Mouse (Mus musculus) MEL (cell line): ENCODE results near the gene Ppp2r5a.

Experiments used
- CHD2 ChIP-seq: IDR thresholded peaks from 2 replicates; pipeline ENCODE4 v1.6.1; 2011; ENCODE audit warnings: low read length, improper control_type of control experiment
- CTCF ChIP-seq, 3 experiments: IDR thresholded peaks in 2 of 3; conservative IDR thresholded peaks in 1 of 3; 2 replicates each; pipeline ENCODE4 v1.5.1; 2011 to 2012; ENCODE audit warnings: low read length in 3 of 3, low read depth in 2 of 3, mild to moderate bottlenecking in 2 of 3, improper control_type of control experiment in 1 of 3, inconsistent platforms in 1 of 3, mixed read lengths in 1 of 3, moderate library complexity in 1 of 3; ENCODE audit not compliant: control insufficient read depth in 1 of 3, insufficient read depth in 1 of 3, poor library complexity in 1 of 3, severe bottlenecking in 1 of 3
- MYB ChIP-seq: IDR thresholded peaks from 2 replicates; pipeline ENCODE4 v1.6.1; 2011; ENCODE audit warnings: mild to moderate bottlenecking, low read depth, low read length, improper control_type of control experiment
- MYC ChIP-seq: IDR thresholded peaks from 2 replicates; pipeline ENCODE4 v1.6.1; 2011; ENCODE audit warnings: low read depth, mild to moderate bottlenecking, low read length, improper control_type of control experiment, moderate library complexity
- POLR2A ChIP-seq, 2 experiments: IDR thresholded peaks; 2 replicates each; pipeline ENCODE4 v1.6.1; 2011 to 2012; ENCODE audit warnings: low read length in 2 of 2, mild to moderate bottlenecking in 2 of 2, control low read depth in 1 of 2, improper control_type of control experiment in 1 of 2, low read depth in 1 of 2, moderate library complexity in 1 of 2; ENCODE audit not compliant: control insufficient read depth in 1 of 2, insufficient read depth in 1 of 2, poor library complexity in 1 of 2

DNA sequence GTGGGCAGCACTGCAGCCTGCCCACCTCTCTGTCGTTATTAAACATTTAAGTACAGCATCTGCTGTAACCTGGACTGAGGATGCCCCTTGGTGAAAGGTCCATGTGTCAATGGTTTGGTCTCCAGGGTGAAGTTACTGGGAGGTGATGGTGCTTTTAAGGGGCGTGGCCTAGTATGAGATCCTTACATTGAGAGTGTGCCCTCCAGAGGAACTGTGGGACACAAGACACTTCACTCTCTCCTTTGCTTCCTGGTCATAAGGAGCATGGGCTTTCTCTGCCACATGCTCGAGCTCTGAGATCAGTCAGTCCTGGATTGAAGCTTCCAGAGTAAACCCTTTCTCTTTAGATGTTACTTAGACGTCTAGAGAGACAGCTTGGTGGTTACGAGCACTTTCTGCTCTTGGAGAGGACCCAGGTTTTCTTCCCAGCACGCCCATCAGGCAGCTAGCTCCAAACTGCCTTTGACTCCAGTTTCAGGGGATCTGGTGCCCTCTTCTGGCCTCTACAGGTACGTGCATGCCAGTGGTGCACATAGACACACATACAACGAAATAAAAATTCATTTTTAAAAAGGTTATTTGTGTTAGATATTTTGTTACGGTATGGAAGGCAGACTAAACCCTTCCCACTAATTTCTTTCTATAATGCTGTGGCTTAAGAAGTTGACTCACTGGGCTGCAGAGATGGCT lies 95.2 kb downstream of the Ppp2r5a start:
- TF ChIP-seq POLR2A (IDR thresholded peaks at IDR 0.05; ENCODE audit: control insufficient read depth in 1 of 2, insufficient read depth in 1 of 2, low read depth in 1 of 2, low read length in 2 of 2, poor library complexity in 1 of 2) = no peak
- no peak for TF ChIP-seq MYC
- TF ChIP-seq MYB = no peak
- no peak for TF ChIP-seq CHD2
- peak; percentile 57 to 61 (median 59) for TF ChIP-seq CTCF (IDR thresholded peaks at IDR 0.05 in 2 of 3, conservative IDR thresholded peaks at IDR 0.05 in 1 of 3; ENCODE audit: control insufficient read depth in 1 of 3, insufficient read depth in 1 of 3, low read depth in 2 of 3, low read length in 3 of 3, poor library complexity in 1 of 3, severe bottlenecking in 1 of 3)
